Mouse (Mus musculus): ENCODE data around the gene Hip1r. TPM values are rescaled to one million over a fixed set of nuclear protein-coding genes. Genes with fewer than 3 reads are reported as not detected.
A peak's percentile ranks its signal among the peaks of the same experiment; 100 is the strongest.

The Hip1r gene
- polyA plus RNA-seq, 1 experiment from 2014 or later, result 14.5 TPM

- no peak for ATAC-seq (ENCODE audit: low read depth)
- peaks cover 13% of the 10 kb centered on the region for H3K4me1 ChIP-seq (replicated peaks; ENCODE audit: control insufficient read depth, insufficient read depth, low read length)
- 84% methylated on average over 26 of the region's 26 CpGs for WGBS
- no peaks in the 10 kb centered on the region for H3K27me3 ChIP-seq (ENCODE audit: control insufficient read depth, insufficient read depth, low read depth, low read length)
- no peak overlapping the region for H3K27ac ChIP-seq (ENCODE audit: low read length)
- H3K9me3 ChIP-seq (ENCODE audit: control insufficient read depth, low read length), result no peaks in the 10 kb centered on the region
- no peak overlapping the region for H3K4me2 ChIP-seq (ENCODE audit: low read depth, low read length)
- no peak overlapping the region for H3K4me3 ChIP-seq (ENCODE audit: low read length)
- H3K36me3 ChIP-seq (ENCODE audit: control insufficient read depth, insufficient read depth, low read length), result peaks cover 34% of the 10 kb centered on the region
- H3K9ac ChIP-seq (ENCODE audit: low read length), result no peak overlapping the region
Measured at GRCm38 (mm10) chr5:124006082-124006873, 32.9 kb downstream of the Hip1r start.

GRCm38 (mm10) chr5:124006891-124007491 lies 33.6 kb downstream of the Hip1r start:
- no peak for ATAC-seq (ENCODE audit: low read depth)
- H3K27me3 ChIP-seq (ENCODE audit: control insufficient read depth, insufficient read depth, low read depth, low read length), result no peaks in the 10 kb centered on the region
- H3K36me3 ChIP-seq (ENCODE audit: control insufficient read depth, insufficient read depth, low read length), result peaks cover 34% of the 10 kb centered on the region
- 90% methylated on average over 17 of the region's 17 CpGs for WGBS
- H3K9ac ChIP-seq (ENCODE audit: low read length), result no peak overlapping the region
- no peaks in the 10 kb centered on the region for H3K9me3 ChIP-seq (ENCODE audit: control insufficient read depth, low read length)
- H3K27ac ChIP-seq (ENCODE audit: low read length), result no peak overlapping the region
- peaks cover 20% of the 10 kb centered on the region for H3K4me1 ChIP-seq (replicated peaks; ENCODE audit: control insufficient read depth, insufficient read depth, low read length)
- H3K4me3 ChIP-seq (ENCODE audit: low read length), result no peak overlapping the region
- H3K4me2 ChIP-seq (ENCODE audit: low read depth, low read length), result no peak overlapping the region

- Histone ChIP-seq H3K27ac (ENCODE audit: low read length) (peak overlapping the region; percentile 96; the same call in 1 of the 2 replicates), H3K4me2 (ENCODE audit: low read depth, low read length) (no peak overlapping the region), H3K9ac (ENCODE audit: low read length) (no peak overlapping the region), H3K9me3 (ENCODE audit: control insufficient read depth, low read length) (no peaks in the 10 kb centered on the region), H3K4me1 (replicated peaks; ENCODE audit: control insufficient read depth, insufficient read depth, low read length) (peaks cover 49% of the 10 kb centered on the region), H3K4me3 (ENCODE audit: low read length) (no peak overlapping the region), H3K36me3 (ENCODE audit: control insufficient read depth, insufficient read depth, low read length) (peaks cover 29% of the 10 kb centered on the region), H3K27me3 (ENCODE audit: control insufficient read depth, insufficient read depth, low read depth, low read length) (no peaks in the 10 kb centered on the region)
- WGBS, result 58% methylated on average over 8 of the region's 8 CpGs
- ATAC-seq (ENCODE audit: low read depth), result no peak
Measured at GRCm38 (mm10) chr5:124010077-124010476, 36.6 kb downstream of the Hip1r start.

DNA sequence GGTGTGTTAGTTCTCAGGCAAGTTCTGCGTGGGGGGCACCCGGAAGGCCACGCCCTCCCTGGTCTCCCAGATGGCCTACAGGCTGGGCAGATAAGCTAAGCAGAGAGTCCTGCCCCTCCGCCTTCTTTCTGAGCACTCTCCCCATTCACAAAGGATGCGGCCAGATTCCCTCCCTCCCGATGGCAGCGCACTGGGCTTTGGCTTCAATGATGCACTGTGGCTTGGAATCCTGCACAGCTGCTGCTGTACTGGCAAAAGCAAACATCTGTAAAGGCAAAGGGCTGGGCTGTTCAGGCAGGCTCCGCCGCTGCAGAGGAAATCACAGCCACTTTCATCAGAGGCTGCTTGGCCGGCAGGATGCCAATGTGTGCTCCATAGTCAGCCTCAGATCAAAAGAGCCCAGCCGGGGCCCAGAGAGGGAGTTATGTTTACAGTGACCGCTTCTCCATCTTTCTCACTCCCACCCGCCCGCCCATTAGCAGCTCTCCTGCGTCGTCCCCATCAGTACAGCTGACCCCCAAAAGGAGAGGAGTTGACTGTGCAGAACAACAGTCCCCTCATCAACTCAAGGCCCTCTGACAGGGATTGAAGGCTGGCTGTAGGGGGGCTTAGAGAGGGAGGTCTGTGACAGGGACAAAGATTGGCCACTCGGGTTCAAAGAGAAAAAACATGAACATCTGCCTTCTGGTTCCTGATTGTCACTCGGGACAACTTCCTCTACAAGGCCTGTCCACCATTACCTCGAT lies 37.7 kb downstream of the Hip1r start:
- Histone ChIP-seq H3K36me3 (ENCODE audit: control insufficient read depth, insufficient read depth, low read length) (peaks cover 21% of the 10 kb centered on the region), H3K4me1 (replicated peaks; ENCODE audit: control insufficient read depth, insufficient read depth, low read length) (peaks cover 49% of the 10 kb centered on the region), H3K9me3 (ENCODE audit: control insufficient read depth, low read length) (no peaks in the 10 kb centered on the region), H3K4me3 (ENCODE audit: low read length) (peak overlapping the region; percentile 4; the same call in 1 of the 2 replicates), H3K4me2 (ENCODE audit: low read depth, low read length) (peak overlapping the region; percentile 39), H3K9ac (ENCODE audit: low read length) (peak overlapping the region; percentile 50), H3K27me3 (ENCODE audit: control insufficient read depth, insufficient read depth, low read depth, low read length) (no peaks in the 10 kb centered on the region), H3K27ac (ENCODE audit: low read length) (peak overlapping the region; percentile 96)
- ATAC-seq (ENCODE audit: low read depth), result peak; percentile 92
- WGBS, result 6% methylated on average over 19 of the region's 19 CpGs

- H3K36me3 ChIP-seq (ENCODE audit: control insufficient read depth, insufficient read depth, low read length), result peaks cover 20% of the 10 kb centered on the region
- peak overlapping the region; percentile 96 for H3K27ac ChIP-seq (ENCODE audit: low read length)
- peak overlapping the region; percentile 4; the same call in 1 of the 2 replicates for H3K4me3 ChIP-seq (ENCODE audit: low read length)
- 19% methylated on average over 8 of the region's 8 CpGs for WGBS
- peak overlapping the region; percentile 39 for H3K4me2 ChIP-seq (ENCODE audit: low read depth, low read length)
- no peaks in the 10 kb centered on the region for H3K27me3 ChIP-seq (ENCODE audit: control insufficient read depth, insufficient read depth, low read depth, low read length)
- H3K9ac ChIP-seq (ENCODE audit: low read length), result peak overlapping the region; percentile 50
- H3K9me3 ChIP-seq (ENCODE audit: control insufficient read depth, low read length), result no peaks in the 10 kb centered on the region
- ATAC-seq (ENCODE audit: low read depth), result no peak
- peaks cover 55% of the 10 kb centered on the region for H3K4me1 ChIP-seq (replicated peaks; ENCODE audit: control insufficient read depth, insufficient read depth, low read length)
Measured at GRCm38 (mm10) chr5:124011927-124012326, 38.5 kb downstream of the Hip1r start.

GRCm38 (mm10) chr5:124012885-124013284 lies 39.5 kb downstream of the Hip1r start:
- no peak overlapping the region for H3K4me3 ChIP-seq (ENCODE audit: low read length)
- peaks cover 12% of the 10 kb centered on the region for H3K36me3 ChIP-seq (ENCODE audit: control insufficient read depth, insufficient read depth, low read length)
- ATAC-seq (ENCODE audit: low read depth), result no peak
- no peak overlapping the region for H3K9ac ChIP-seq (ENCODE audit: low read length)
- H3K4me1 ChIP-seq (replicated peaks; ENCODE audit: control insufficient read depth, insufficient read depth, low read length), result peaks cover 64% of the 10 kb centered on the region
- H3K27ac ChIP-seq (ENCODE audit: low read length), result peak overlapping the region; percentile 96
- 56% methylated on average over 10 of the region's 10 CpGs for WGBS
- H3K27me3 ChIP-seq (ENCODE audit: control insufficient read depth, insufficient read depth, low read depth, low read length), result no peaks in the 10 kb centered on the region
- H3K9me3 ChIP-seq (ENCODE audit: control insufficient read depth, low read length), result no peaks in the 10 kb centered on the region
- H3K4me2 ChIP-seq (ENCODE audit: low read depth, low read length), result no peak overlapping the region

DNA sequence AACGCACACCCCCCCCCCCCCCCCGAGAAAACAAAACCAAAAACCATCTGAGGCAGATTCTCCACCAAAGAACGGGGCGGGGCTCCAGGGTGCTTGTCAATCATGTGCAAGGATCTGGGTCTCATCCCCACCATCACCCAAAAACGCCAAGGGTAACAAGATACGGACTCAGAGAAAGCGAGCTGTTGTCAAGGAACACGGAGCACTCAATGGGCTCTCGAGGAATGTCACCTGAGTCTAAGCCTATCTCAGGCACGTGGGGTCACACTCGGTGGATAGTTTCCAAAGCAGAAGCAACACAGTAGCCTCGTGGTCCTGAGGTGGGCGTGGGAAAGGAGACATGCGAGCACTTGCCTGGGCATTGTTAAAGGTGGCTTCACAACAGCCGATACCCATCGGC lies 40.3 kb downstream of the Hip1r start:
- Histone ChIP-seq H3K4me1 (replicated peaks; ENCODE audit: control insufficient read depth, insufficient read depth, low read length) (peaks cover 71% of the 10 kb centered on the region), H3K27ac (ENCODE audit: low read length) (no peak overlapping the region), H3K4me2 (ENCODE audit: low read depth, low read length) (no peak overlapping the region), H3K9ac (ENCODE audit: low read length) (no peak overlapping the region), H3K9me3 (ENCODE audit: control insufficient read depth, low read length) (no peaks in the 10 kb centered on the region), H3K27me3 (ENCODE audit: control insufficient read depth, insufficient read depth, low read depth, low read length) (no peaks in the 10 kb centered on the region), H3K4me3 (ENCODE audit: low read length) (no peak overlapping the region), H3K36me3 (ENCODE audit: control insufficient read depth, insufficient read depth, low read length) (peaks cover 4% of the 10 kb centered on the region; the same call in 1 of the 2 replicates)
- 80% methylated on average over 16 of the region's 16 CpGs for WGBS
- ATAC-seq (ENCODE audit: low read depth), result no peak

DNA sequence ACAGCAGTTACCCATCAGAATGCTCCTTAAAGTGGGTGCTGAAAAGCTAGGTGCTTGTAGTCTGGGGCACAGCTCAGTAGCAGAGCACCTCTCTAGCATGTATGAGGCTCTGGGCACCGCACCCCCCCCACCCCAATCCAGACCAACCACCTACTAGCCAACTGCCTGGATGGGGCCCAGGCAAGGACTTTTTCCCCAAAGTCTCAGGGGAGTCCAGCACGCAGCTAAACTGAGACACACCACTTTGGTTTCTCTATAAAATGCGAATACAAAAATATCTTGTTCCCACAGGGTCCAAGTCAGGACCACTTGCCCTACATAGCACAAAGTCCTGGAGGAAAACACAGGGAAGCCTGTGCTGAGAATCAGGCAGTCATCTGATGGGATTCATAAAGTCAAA lies 40.8 kb downstream of the Hip1r start:
- H3K4me3 ChIP-seq (ENCODE audit: low read length), result no peak overlapping the region
- H3K9me3 ChIP-seq (ENCODE audit: control insufficient read depth, low read length), result no peaks in the 10 kb centered on the region
- H3K27ac ChIP-seq (ENCODE audit: low read length), result peak overlapping the region; percentile 58
- H3K36me3 ChIP-seq (ENCODE audit: control insufficient read depth, insufficient read depth, low read length), result no peaks in the 10 kb centered on the region
- ATAC-seq (ENCODE audit: low read depth), result no peak
- H3K4me1 ChIP-seq (replicated peaks; ENCODE audit: control insufficient read depth, insufficient read depth, low read length), result peaks cover 76% of the 10 kb centered on the region
- no peak overlapping the region for H3K9ac ChIP-seq (ENCODE audit: low read length)
- no peak overlapping the region for H3K4me2 ChIP-seq (ENCODE audit: low read depth, low read length)
- H3K27me3 ChIP-seq (ENCODE audit: control insufficient read depth, insufficient read depth, low read depth, low read length), result no peaks in the 10 kb centered on the region
- WGBS, result 92% methylated on average over 3 of the region's 3 CpGs

- H3K9ac ChIP-seq (ENCODE audit: low read length), result peak overlapping the region; percentile 1; the same call in 1 of the 2 replicates
- H3K27me3 ChIP-seq (ENCODE audit: control insufficient read depth, insufficient read depth, low read depth, low read length), result no peaks in the 10 kb centered on the region
- no peaks in the 10 kb centered on the region for H3K36me3 ChIP-seq (ENCODE audit: control insufficient read depth, insufficient read depth, low read length)
- H3K9me3 ChIP-seq (ENCODE audit: control insufficient read depth, low read length), result no peaks in the 10 kb centered on the region
- peak overlapping the region; percentile 58 for H3K27ac ChIP-seq (ENCODE audit: low read length)
- no peak for ATAC-seq (ENCODE audit: low read depth)
- peak overlapping the region; percentile 21 for H3K4me2 ChIP-seq (ENCODE audit: low read depth, low read length)
- 27% methylated on average over 11 of the region's 11 CpGs for WGBS
- no peak overlapping the region for H3K4me3 ChIP-seq (ENCODE audit: low read length)
- peaks cover 82% of the 10 kb centered on the region for H3K4me1 ChIP-seq (replicated peaks; ENCODE audit: control insufficient read depth, insufficient read depth, low read length)
Measured at GRCm38 (mm10) chr5:124014791-124015251, 41.4 kb downstream of the Hip1r start.
